Mouse (Mus musculus): ENCODE data around the gene Glt1d1.

DNA sequence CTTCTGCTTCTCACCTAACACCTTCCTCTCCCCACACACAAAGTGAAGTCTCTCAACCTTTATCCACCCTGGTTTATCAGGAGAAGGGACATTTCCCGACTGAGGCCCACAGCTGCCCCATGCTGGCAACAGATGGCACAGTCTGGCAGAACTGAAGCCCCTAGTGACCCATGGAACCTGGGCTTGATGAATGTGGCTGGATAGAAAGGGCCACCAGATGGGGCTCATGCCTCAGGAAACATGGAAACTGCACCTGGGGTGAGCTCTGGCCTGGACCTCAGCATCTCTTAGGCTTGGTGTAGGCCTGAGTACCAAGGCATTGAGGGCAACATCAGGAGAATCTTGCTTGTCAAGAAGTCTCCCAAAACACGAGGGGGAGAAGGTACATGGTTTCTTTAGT is 66.5 kb downstream of the Glt1d1 start:
- TF ChIP-seq POLR2A (IDR thresholded peaks at IDR 0.05; ENCODE audit: extremely low read depth, insufficient read depth, low read length) (no peak), CTCF (IDR thresholded peaks at IDR 0.05; ENCODE audit: extremely low read depth, insufficient read depth, low read length) (peak; percentile 23; the same call in 1 of the 2 replicates)
